Mouse (Mus musculus) frontal cortex, adult 2 months (tissue): ENCODE data around the gene Echs1. TPM values are rescaled to one million over a fixed set of nuclear protein-coding genes. Genes with fewer than 3 reads are reported as not detected.

ENCODE experiments used
- DNase-seq, 2 experiments: peaks; one replicate each; pipeline ENCODE4 v3.0.0; 2022; ENCODE audit warnings: low spot score in 1 of 2; ENCODE audit errors: extremely low spot score in 1 of 2
- polyA plus RNA-seq: library from polyadenylated mRNA; depleted of rRNA; stranded (reverse); fragments of >200 nt; gene quantifications from 2 replicates; pipeline ENCODE4 v1.2.3, GENCODE M21; 2012; rRNA removed

Echs1 gene
- polyA plus RNA-seq, 1 experiment, result 72.0 TPM

GRCm38 (mm10) chr7:140063092-140063491 is 53.2 kb downstream of the Echs1 start:
- DNase-seq, result peak in 1 of 2 experiments; percentile 92

- DNase-seq, result peak in 1 of 2 experiments; percentile 31
Measured at GRCm38 (mm10) chr7:140062307-140062706, 54.0 kb downstream of the Echs1 start.

- no peak for DNase-seq
Measured at GRCm38 (mm10) chr7:140061832-140062130, 54.5 kb downstream of the Echs1 start.

DNA sequence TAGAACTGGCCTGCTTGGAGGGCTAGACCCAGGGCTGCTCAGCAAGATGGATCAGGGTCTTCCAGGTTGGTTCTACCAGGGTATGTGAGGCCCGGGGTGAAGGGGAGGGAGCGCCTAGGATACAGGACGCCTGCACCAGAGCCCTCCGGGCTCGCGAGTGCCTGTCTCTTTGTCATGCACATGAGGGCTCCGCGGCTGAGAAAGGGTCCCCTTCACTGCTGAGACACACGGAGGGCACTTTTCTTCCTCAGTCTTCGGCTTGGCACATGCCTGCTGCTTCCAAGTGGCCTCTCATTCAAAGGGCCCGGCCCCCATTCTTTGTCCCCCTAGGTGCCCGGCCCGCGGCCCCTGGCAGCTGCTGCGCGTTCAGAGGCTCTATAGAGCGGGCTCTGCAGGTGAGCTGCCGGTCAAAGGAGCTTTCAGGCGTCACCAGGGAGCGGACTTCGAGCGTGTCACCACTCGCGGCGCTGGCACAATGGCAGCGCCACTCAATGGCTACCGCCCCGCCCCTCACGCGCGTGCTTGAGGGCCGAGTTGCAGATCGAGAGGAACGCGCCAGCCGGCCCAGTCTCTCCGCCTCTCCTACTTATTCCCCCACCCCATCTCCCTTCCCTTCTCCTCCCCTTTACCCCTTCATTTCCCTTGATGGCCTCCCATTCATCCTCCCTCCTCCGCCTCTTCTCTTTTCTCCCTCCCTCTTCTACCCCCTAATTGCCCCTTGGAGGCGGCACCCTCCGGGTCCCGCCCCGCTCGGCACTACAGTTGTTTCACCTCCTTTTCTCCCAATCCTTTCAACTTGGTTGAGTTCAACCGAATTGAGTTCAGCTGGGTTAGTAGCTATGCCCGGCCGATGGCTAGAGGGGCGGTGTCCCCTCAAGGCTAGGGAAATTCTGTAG is 55.1 kb downstream of the Echs1 start:
- no peak for DNase-seq

DNA sequence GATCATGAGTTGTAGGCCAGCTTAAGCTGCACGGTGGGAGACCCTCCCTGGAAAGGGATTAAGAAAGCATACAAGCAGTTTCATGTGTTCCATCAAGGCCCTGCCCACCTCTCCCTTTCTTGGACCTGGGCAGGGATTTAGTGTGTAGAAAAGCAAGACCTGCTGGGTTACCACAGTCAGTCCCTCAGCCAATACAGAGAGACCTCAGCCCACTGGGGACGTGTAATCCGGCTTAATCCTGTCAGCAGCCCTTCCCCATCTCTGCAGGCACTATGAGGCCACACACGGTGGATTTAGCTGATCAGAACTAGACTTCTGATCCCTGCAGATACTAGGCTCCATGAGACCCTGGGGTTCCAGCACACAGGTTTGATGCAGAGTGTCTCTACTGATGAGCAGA is 56.7 kb downstream of the Echs1 start:
- DNase-seq, result no peak

GRCm38 (mm10) chr7:140058528-140058927 is 57.7 kb downstream of the Echs1 start:
- DNase-seq, result no peak

DNA sequence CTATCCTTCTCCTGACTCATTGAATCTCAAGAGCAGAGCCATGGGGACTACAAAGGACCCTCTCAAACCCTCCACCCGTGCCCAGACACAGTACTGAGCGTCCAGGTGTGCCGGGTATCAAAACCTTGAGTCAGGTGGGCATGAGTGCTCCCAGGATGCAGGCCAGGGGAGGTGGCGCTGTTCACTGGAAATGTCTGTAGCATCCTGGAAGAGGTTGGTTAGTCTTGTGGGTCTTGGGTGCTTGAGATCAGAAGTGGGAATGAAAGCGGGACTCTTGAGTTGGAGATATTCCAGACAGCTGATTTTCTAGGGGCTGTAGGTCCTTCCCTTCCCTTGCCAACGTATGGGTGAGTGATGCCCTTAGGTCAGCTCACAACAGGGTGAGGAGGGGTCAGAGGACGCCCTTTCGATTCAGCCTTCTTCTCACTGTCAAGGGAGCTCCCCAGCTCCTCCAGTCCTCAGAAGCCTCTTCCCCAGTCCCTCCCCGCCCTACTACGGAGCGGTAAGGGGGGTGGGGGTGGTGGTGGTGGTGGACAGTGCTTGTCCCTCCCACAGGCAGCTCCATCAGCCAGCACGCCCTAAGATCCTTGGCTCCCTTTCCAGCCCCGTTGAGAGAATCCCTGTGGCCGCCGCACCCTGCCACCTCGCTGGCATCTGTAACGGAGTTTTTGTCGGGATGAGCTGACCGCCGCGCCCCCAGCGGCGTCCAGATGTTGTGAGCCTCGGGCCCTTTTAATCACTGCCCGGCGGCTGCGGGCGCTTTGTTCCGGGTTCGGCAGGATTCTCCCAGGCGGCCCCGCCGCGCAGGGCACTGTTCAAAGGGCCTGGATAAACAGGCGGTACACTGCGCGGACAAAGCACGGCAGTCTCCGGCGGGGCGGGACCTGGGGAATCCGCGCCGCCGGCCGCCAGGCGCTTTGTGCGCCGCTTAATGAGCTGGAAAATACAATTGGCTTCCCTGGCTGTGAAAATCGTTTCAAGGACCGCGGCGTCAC is 58.6 kb downstream of the Echs1 start:
- no peak for DNase-seq

Other genes with a start within 250 kb of the Echs1 start
- gene Kndc1, start 221.8 kb downstream of the Echs1 start, polyA plus RNA-seq, result 29.7 and 30.9 TPM in 2 replicates
- 0.18 TPM in 1 of 2 replicates, not detected in the other for gene Utf1, start 172.7 kb downstream of the Echs1 start, polyA plus RNA-seq
- gene 6430531B16Rik, start 137.7 kb downstream of the Echs1 start, polyA plus RNA-seq, result 1.0 and 1.2 TPM in 2 replicates
- 6.4 and 7.7 TPM in 2 replicates for gene Adam8, start 123.9 kb downstream of the Echs1 start, polyA plus RNA-seq
- gene Zfp511, start 80.1 kb downstream of the Echs1 start, polyA plus RNA-seq, result 67.6 and 71.5 TPM in 2 replicates
- 46.1 and 51.7 TPM in 2 replicates for gene Tubgcp2, start 79.8 kb downstream of the Echs1 start, polyA plus RNA-seq
- gene Msx3, start 67.4 kb downstream of the Echs1 start, polyA plus RNA-seq, result 0.17 and 0.28 TPM in 2 replicates
- gene Caly, start 33.9 kb downstream of the Echs1 start, polyA plus RNA-seq, result 468 and 504 TPM in 2 replicates
- gene Prap1, start 23.1 kb downstream of the Echs1 start, polyA plus RNA-seq, result 4.0 and 10.0 TPM in 2 replicates
- 87.3 and 98.1 TPM in 2 replicates for gene Fuom, start 14.0 kb downstream of the Echs1 start, polyA plus RNA-seq
- gene Paox, start 677 bp downstream of the Echs1 start, polyA plus RNA-seq, result 3.7 and 5.0 TPM in 2 replicates
- gene Mtg1, start 21.1 kb upstream of the Echs1 start, polyA plus RNA-seq, result 41.5 and 43.0 TPM in 2 replicates
- gene Sprn, start 38.4 kb upstream of the Echs1 start, polyA plus RNA-seq, result 103 and 125 TPM in 2 replicates
- gene Olfr522, start 48.3 kb upstream of the Echs1 start, polyA plus RNA-seq, result not detected in 2 replicates
- gene Olfr523, start 56.7 kb upstream of the Echs1 start, polyA plus RNA-seq, result 0.04 and 0.08 TPM in 2 replicates
- not detected in 2 replicates for gene Olfr524, start 89.5 kb upstream of the Echs1 start, polyA plus RNA-seq
- gene Cd163l1, start 101.8 kb upstream of the Echs1 start, polyA plus RNA-seq, result 0.17 and 0.24 TPM in 2 replicates
- 0.04 and 0.06 TPM in 2 replicates for gene 5830411N06Rik, start 130.8 kb upstream of the Echs1 start, polyA plus RNA-seq
- gene Olfr525, start 204.4 kb upstream of the Echs1 start, polyA plus RNA-seq, result not detected in 2 replicates
- 0.04 TPM in 1 of 2 replicates, not detected in the other for gene Olfr527, start 217.5 kb upstream of the Echs1 start, polyA plus RNA-seq
- gene Olfr60, start 245.2 kb upstream of the Echs1 start, polyA plus RNA-seq, result 0.04 and 0.27 TPM in 2 replicates